ENCODE assay signal across 20 mouse cellular contexts in genomic region chr17:14539651-14540050, GRCm38 (mm10).
DNase-seq lines count a peak whose midpoint lies in the region; ATAC-seq and TF ChIP-seq lines count a peak whose summit lies in the region.
"Had no signal": no experiment of that assay in that cellular context is flagged by ENCODE, and none has a peak within 500 bp of the region (broad histone marks: within the 10 kb centered on the region; RNA-seq: fewer than 3 reads in every experiment).

No protein-coding gene starts in this region.

- no peak overlapping the region for H3K4me3 ChIP-seq in heart, embryonic 13.5 days
- H3K4me3 ChIP-seq in stomach, embryonic 14.5 days (ENCODE audit: low read depth, low read length), result no peak overlapping the region
- H3K4me3 ChIP-seq in stomach, postnatal 0 days (ENCODE audit: low read depth, low read length), result no peak overlapping the region
- no peak overlapping the region for H3K4me3 ChIP-seq in intestine, embryonic 15.5 days (replicated peaks)
- H3K4me3 ChIP-seq: embryonic facial prominence, embryonic 12.5 days; erythroblast, embryonic 14.5 days; forebrain, embryonic 12.5 days; heart, embryonic 12.5 days; hindbrain, embryonic 10.5 days; left cerebral cortex, adult 2 months; liver, embryonic 13.5 days; neural tube, embryonic 15.5 days had no signal

- intact Hi-C loops in heart, postnatal 36 days (cut with DNase I), result no loop called here

- TF ChIP-seq CTCF in stomach, postnatal 0 days (IDR thresholded peaks at IDR 0.05; ENCODE audit: low read depth), result no peak

- peaks cover 9% of the 10 kb centered on the region for H3K4me1 ChIP-seq in heart, embryonic 13.5 days
- peaks cover 15% of the 10 kb centered on the region for H3K4me1 ChIP-seq in stomach, embryonic 14.5 days (ENCODE audit: control insufficient read depth, insufficient read depth, low read length)
- 0 out of 2 replicates have a peak, but pooled peaks cover 5% of the 10 kb centered on the region for H3K4me1 ChIP-seq in stomach, postnatal 0 days (replicated peaks; ENCODE audit: control insufficient read depth, insufficient read depth)
- H3K4me1 ChIP-seq in intestine, embryonic 15.5 days (replicated peaks), result peaks cover 13% of the 10 kb centered on the region; the same call in 1 of the 2 replicates
- H3K4me1 ChIP-seq: embryonic facial prominence, embryonic 12.5 days; forebrain, embryonic 12.5 days; heart, embryonic 12.5 days; hindbrain, embryonic 10.5 days; liver, embryonic 13.5 days; neural tube, embryonic 15.5 days had no signal

- H3K27me3 ChIP-seq in heart, embryonic 13.5 days (replicated peaks), result no peaks in the 10 kb centered on the region
- no peaks in the 10 kb centered on the region for H3K27me3 ChIP-seq in stomach, embryonic 14.5 days (ENCODE audit: control insufficient read depth, insufficient read depth, low read length)
- no peaks in the 10 kb centered on the region for H3K27me3 ChIP-seq in stomach, postnatal 0 days (ENCODE audit: control insufficient read depth, insufficient read depth, low read length)
- no peaks in the 10 kb centered on the region for H3K27me3 ChIP-seq in intestine, embryonic 15.5 days (replicated peaks)
- H3K27me3 ChIP-seq: embryonic facial prominence, embryonic 12.5 days; forebrain, embryonic 12.5 days; heart, embryonic 12.5 days; liver, embryonic 13.5 days; neural tube, embryonic 15.5 days had no signal

- no peak overlapping the region for H3K4me2 ChIP-seq in heart, embryonic 13.5 days
- no peak overlapping the region for H3K4me2 ChIP-seq in stomach, embryonic 14.5 days (replicated peaks; ENCODE audit: low read depth, low read length)
- no peak overlapping the region for H3K4me2 ChIP-seq in stomach, postnatal 0 days (replicated peaks; ENCODE audit: low read depth)
- no peak overlapping the region for H3K4me2 ChIP-seq in intestine, embryonic 15.5 days (replicated peaks)
- H3K4me2 ChIP-seq: embryonic facial prominence, embryonic 12.5 days; forebrain, embryonic 12.5 days; heart, embryonic 12.5 days; liver, embryonic 13.5 days; midbrain, embryonic 11.5 days; neural tube, embryonic 15.5 days had no signal

- no peak for DNase-seq in heart, postnatal 36 days
- DNase-seq in stomach, postnatal 0 days (ENCODE audit: low spot score), result no peak
- DNase-seq in adrenal gland, adult 18-20 months (ENCODE audit: low spot score in 2 of 2), result no peak
- DNase-seq: adrenal gland, postnatal 36 days; cerebellum, adult 9-11 months; liver, embryonic 13.5 days; lung, adult 2 months had no signal

- TF ChIP-seq EP300 in stomach, postnatal 0 days (optimal IDR thresholded peaks at IDR 0.05), result no peak

- 22% methylated on average over 3 of the region's 3 CpGs for WGBS in heart, embryonic 13.5 days
- 20% methylated on average over 3 of the region's 3 CpGs for WGBS in stomach, embryonic 14.5 days
- WGBS in stomach, postnatal 0 days, result 26% methylated on average over 3 of the region's 3 CpGs
- 22% methylated on average over 3 of the region's 3 CpGs for WGBS in intestine, embryonic 15.5 days

- no peak overlapping the region for H3K9ac ChIP-seq in heart, embryonic 13.5 days
- no peak overlapping the region for H3K9ac ChIP-seq in stomach, embryonic 14.5 days (replicated peaks; ENCODE audit: low read depth, low read length)
- no peak overlapping the region for H3K9ac ChIP-seq in stomach, postnatal 0 days (ENCODE audit: low read length)
- no peak overlapping the region for H3K9ac ChIP-seq in intestine, embryonic 15.5 days
- H3K9ac ChIP-seq: embryonic facial prominence, embryonic 12.5 days; forebrain, embryonic 12.5 days; heart, embryonic 12.5 days; liver, embryonic 13.5 days; neural tube, embryonic 15.5 days had no signal

- H3K9me3 ChIP-seq in heart, embryonic 13.5 days, result no peaks in the 10 kb centered on the region
- no peaks in the 10 kb centered on the region for H3K9me3 ChIP-seq in stomach, embryonic 14.5 days (ENCODE audit: control insufficient read depth, low read depth, low read length)
- no peaks in the 10 kb centered on the region for H3K9me3 ChIP-seq in stomach, postnatal 0 days (ENCODE audit: control insufficient read depth, low read length)
- H3K9me3 ChIP-seq in intestine, embryonic 15.5 days, result no peaks in the 10 kb centered on the region
- H3K9me3 ChIP-seq: embryonic facial prominence, embryonic 12.5 days; forebrain, embryonic 12.5 days; heart, embryonic 12.5 days; hindbrain, embryonic 10.5 days; liver, embryonic 13.5 days; neural tube, embryonic 15.5 days had no signal

- no peaks in the 10 kb centered on the region for H3K36me3 ChIP-seq in heart, embryonic 13.5 days
- H3K36me3 ChIP-seq in stomach, embryonic 14.5 days (ENCODE audit: control insufficient read depth, insufficient read depth, low read length), result no peaks in the 10 kb centered on the region
- no peaks in the 10 kb centered on the region for H3K36me3 ChIP-seq in stomach, postnatal 0 days (ENCODE audit: control insufficient read depth, insufficient read depth, low read length)
- H3K36me3 ChIP-seq in intestine, embryonic 15.5 days, result no peaks in the 10 kb centered on the region
- H3K36me3 ChIP-seq: embryonic facial prominence, embryonic 12.5 days; forebrain, embryonic 12.5 days; heart, embryonic 12.5 days; hindbrain, embryonic 10.5 days; liver, embryonic 13.5 days; neural tube, embryonic 15.5 days had no signal

- ATAC-seq in heart, embryonic 13.5 days (ENCODE audit: extremely low read depth, insufficient number of reproducible peaks, low FRiP score, low TSS enrichment), result no peak
- no peak for ATAC-seq in stomach, embryonic 14.5 days (ENCODE audit: insufficient number of reproducible peaks, insufficient read depth, low FRiP score, low read depth)
- ATAC-seq in stomach, postnatal 0 days (ENCODE audit: low FRiP score, low TSS enrichment), result no peak
- ATAC-seq in intestine, embryonic 15.5 days, result no peak
- no peak for ATAC-seq in monocyte, adult 5-6 weeks (replicated peaks; ENCODE audit: insufficient number of reproducible peaks, low FRiP score, low TSS enrichment, poor library complexity, severe bottlenecking)
- ATAC-seq: hindbrain, postnatal 0 days had no signal

- peak overlapping the region; percentile 53 for H3K27ac ChIP-seq in heart, embryonic 13.5 days (replicated peaks)
- H3K27ac ChIP-seq in stomach, embryonic 14.5 days (ENCODE audit: low read length), result peak overlapping the region; percentile 34; the same call in 1 of the 2 replicates
- no peak overlapping the region for H3K27ac ChIP-seq in stomach, postnatal 0 days (replicated peaks)
- peak overlapping the region; percentile 51 for H3K27ac ChIP-seq in intestine, embryonic 15.5 days
- H3K27ac ChIP-seq: embryonic facial prominence, embryonic 12.5 days; forebrain, embryonic 12.5 days; hindbrain, embryonic 10.5 days; hindbrain, postnatal 0 days; left cerebral cortex, adult 2 months; liver, embryonic 13.5 days; neural tube, embryonic 15.5 days had no signal
